Mouse (Mus musculus): ENCODE measurements around the gene Hoxb2. TPM values are rescaled to one million over a fixed set of nuclear protein-coding genes. Genes with fewer than 3 reads are reported as not detected.

Gene Hoxb2
- polyA plus RNA-seq, 1 experiment from 2014 or later, result 5.9 TPM

GRCm38 (mm10) chr11:96336597-96336996 is 13.7 kb upstream of the Hoxb2 start:
- ATAC-seq (ENCODE audit: extremely low read depth, insufficient number of reproducible peaks, low FRiP score, low TSS enrichment), result no peak
- Histone ChIP-seq H3K27ac (replicated peaks) (no peak overlapping the region), H3K9ac (peak overlapping the region; percentile 11; the same call in 1 of the 2 replicates), H3K9me3 (no peaks in the 10 kb centered on the region), H3K27me3 (replicated peaks) (peaks cover 100% of the 10 kb centered on the region), H3K4me2 (no peak overlapping the region), H3K4me1 (peaks cover 14% of the 10 kb centered on the region), H3K36me3 (no peaks in the 10 kb centered on the region), H3K4me3 (no peak overlapping the region)
- 24% methylated on average over 2 of the region's 2 CpGs for WGBS

GRCm38 (mm10) chr11:96337026-96337425 is 13.3 kb upstream of the Hoxb2 start:
- WGBS, result 10% methylated on average over 6 of the region's 6 CpGs
- Histone ChIP-seq H3K9me3 (no peaks in the 10 kb centered on the region), H3K36me3 (no peaks in the 10 kb centered on the region), H3K27me3 (replicated peaks) (peaks cover 100% of the 10 kb centered on the region), H3K4me2 (no peak overlapping the region), H3K27ac (replicated peaks) (no peak overlapping the region), H3K4me3 (no peak overlapping the region), H3K9ac (0 out of 2 replicates have a peak overlapping the region, but pooled peaks have one; percentile 11), H3K4me1 (peaks cover 17% of the 10 kb centered on the region)
- no peak for ATAC-seq (ENCODE audit: extremely low read depth, insufficient number of reproducible peaks, low FRiP score, low TSS enrichment)

- ATAC-seq (ENCODE audit: extremely low read depth, insufficient number of reproducible peaks, low FRiP score, low TSS enrichment), result no peak
- Histone ChIP-seq H3K9ac (0 out of 2 replicates have a peak overlapping the region, but pooled peaks have one; percentile 28), H3K4me3 (no peak overlapping the region), H3K4me2 (peak overlapping the region; percentile 9), H3K9me3 (no peaks in the 10 kb centered on the region), H3K4me1 (peaks cover 18% of the 10 kb centered on the region), H3K27ac (replicated peaks) (peak overlapping the region; percentile 66), H3K36me3 (no peaks in the 10 kb centered on the region), H3K27me3 (replicated peaks) (peaks cover 100% of the 10 kb centered on the region)
- 28% methylated on average over 7 of the region's 7 CpGs for WGBS
These were observed 11.1 kb upstream of the Hoxb2 start for GRCm38 (mm10) chr11:96338957-96339855.

GRCm38 (mm10) chr11:96340698-96341365 is 9.5 kb upstream of the Hoxb2 start:
- 0 out of 2 replicates have a peak, but pooled peaks have one; percentile 31 for ATAC-seq (ENCODE audit: extremely low read depth, insufficient number of reproducible peaks, low FRiP score, low TSS enrichment)
- Histone ChIP-seq H3K4me2 (peak overlapping the region; percentile 66), H3K27ac (replicated peaks) (peak overlapping the region; percentile 66), H3K9ac (peak overlapping the region; percentile 76), H3K27me3 (replicated peaks) (peaks cover 100% of the 10 kb centered on the region), H3K36me3 (no peaks in the 10 kb centered on the region), H3K4me1 (peaks cover 33% of the 10 kb centered on the region), H3K4me3 (peak overlapping the region; percentile 51), H3K9me3 (no peaks in the 10 kb centered on the region)
- WGBS, result 1% methylated on average over 35 of the region's 36 CpGs

- Histone ChIP-seq H3K9me3 (no peaks in the 10 kb centered on the region), H3K4me1 (peaks cover 36% of the 10 kb centered on the region), H3K27me3 (replicated peaks) (peaks cover 100% of the 10 kb centered on the region), H3K27ac (replicated peaks) (peak overlapping the region; percentile 66), H3K4me3 (peak overlapping the region; percentile 51), H3K4me2 (peak overlapping the region; percentile 66), H3K36me3 (no peaks in the 10 kb centered on the region), H3K9ac (peak overlapping the region; percentile 76)
- WGBS, result 1% methylated on average over 40 of the region's 40 CpGs
- ATAC-seq (ENCODE audit: extremely low read depth, insufficient number of reproducible peaks, low FRiP score, low TSS enrichment), result no peak
These were observed 8.4 kb upstream of the Hoxb2 start for GRCm38 (mm10) chr11:96341701-96342575.

- peak overlapping the region; percentile 66 for H3K4me2 ChIP-seq
These were observed 7.8 kb upstream of the Hoxb2 start for GRCm38 (mm10) chr11:96342576-96342930.

GRCm38 (mm10) chr11:96343206-96343745 is 7.0 kb upstream of the Hoxb2 start:
- H3K4me3 ChIP-seq, result no peak overlapping the region
- peak overlapping the region; percentile 71; the same call in 1 of the 2 replicates for H3K4me2 ChIP-seq
- H3K27ac ChIP-seq (replicated peaks), result no peak overlapping the region

More at GRCm38 (mm10) chr11:96342576-96342930, 7.8 kb upstream of the Hoxb2 start:
- no peaks in the 10 kb centered on the region for H3K36me3 ChIP-seq
- peak overlapping the region; percentile 76; the same call in 1 of the 2 replicates for H3K9ac ChIP-seq
- no peak for ATAC-seq (ENCODE audit: extremely low read depth, insufficient number of reproducible peaks, low FRiP score, low TSS enrichment)
- H3K4me3 ChIP-seq, result peak overlapping the region; percentile 51
- no peaks in the 10 kb centered on the region for H3K9me3 ChIP-seq
- H3K27ac ChIP-seq (replicated peaks), result 0 out of 2 replicates have a peak overlapping the region, but pooled peaks have one; percentile 6
- peaks cover 98% of the 10 kb centered on the region for H3K27me3 ChIP-seq (replicated peaks)
- peaks cover 36% of the 10 kb centered on the region for H3K4me1 ChIP-seq
- 14% methylated on average over 4 of the region's 4 CpGs for WGBS

GRCm38 (mm10) chr11:96344061-96344877 is 6.1 kb upstream of the Hoxb2 start:
- peak overlapping the region; percentile 49 for H3K4me3 ChIP-seq
- no peak for ATAC-seq (ENCODE audit: extremely low read depth, insufficient number of reproducible peaks, low FRiP score, low TSS enrichment)
- peak overlapping the region; percentile 71 for H3K4me2 ChIP-seq
- peak overlapping the region; percentile 54 for H3K27ac ChIP-seq (replicated peaks)
- H3K9me3 ChIP-seq, result no peaks in the 10 kb centered on the region
- no peaks in the 10 kb centered on the region for H3K36me3 ChIP-seq
- H3K4me1 ChIP-seq, result peaks cover 38% of the 10 kb centered on the region
- peaks cover 97% of the 10 kb centered on the region for H3K27me3 ChIP-seq (replicated peaks)
- H3K9ac ChIP-seq, result peak overlapping the region; percentile 71
- 17% methylated on average over 39 of the region's 40 CpGs for WGBS

More at GRCm38 (mm10) chr11:96343206-96343745, 7.0 kb upstream of the Hoxb2 start:
- Histone ChIP-seq H3K36me3 (no peaks in the 10 kb centered on the region), H3K9me3 (no peaks in the 10 kb centered on the region), H3K9ac (0 out of 2 replicates have a peak overlapping the region, but pooled peaks have one; percentile 19), H3K27me3 (replicated peaks) (peaks cover 97% of the 10 kb centered on the region), H3K4me1 (peaks cover 38% of the 10 kb centered on the region)
- 57% methylated on average over 2 of the region's 2 CpGs for WGBS
- no peak for ATAC-seq (ENCODE audit: extremely low read depth, insufficient number of reproducible peaks, low FRiP score, low TSS enrichment)

GRCm38 (mm10) chr11:96344878-96345159 is 5.5 kb upstream of the Hoxb2 start:
- 23% methylated on average over 6 of the region's 6 CpGs for WGBS

More at GRCm38 (mm10) chr11:96344878-96345159, 5.5 kb upstream of the Hoxb2 start:
- peak overlapping the region; percentile 71 for H3K9ac ChIP-seq
- peak overlapping the region; percentile 49; the same call in 1 of the 2 replicates for H3K4me3 ChIP-seq
- H3K27me3 ChIP-seq (replicated peaks), result peaks cover 97% of the 10 kb centered on the region
- H3K27ac ChIP-seq (replicated peaks), result peak overlapping the region; percentile 54
- H3K36me3 ChIP-seq, result no peaks in the 10 kb centered on the region
- peaks cover 38% of the 10 kb centered on the region for H3K4me1 ChIP-seq
- H3K9me3 ChIP-seq, result no peaks in the 10 kb centered on the region
- peak overlapping the region; percentile 71 for H3K4me2 ChIP-seq
- ATAC-seq (ENCODE audit: extremely low read depth, insufficient number of reproducible peaks, low FRiP score, low TSS enrichment), result no peak

All from heart, embryonic 13.5 days (tissue).